Mouse (Mus musculus) frontal cortex, adult (tissue): ENCODE data around the gene Cep295.
A peak's percentile ranks its signal among the peaks of the same experiment; 100 is the strongest.
"Not testable (repeated sequence)": the region's sequence is repeated elsewhere in the genome, so short reads cannot be mapped to it uniquely, and the experiment has no call there.

Source experiments
- ATAC-seq: cut with Nextera tagmentation; 2 replicates; pipeline ENCODE4 v1.9.2; 2017; ENCODE audit warnings: mild to moderate bottlenecking, moderate library complexity, mixed read lengths; ENCODE audit not compliant: low TSS enrichment

The Cep295 gene

DNA sequence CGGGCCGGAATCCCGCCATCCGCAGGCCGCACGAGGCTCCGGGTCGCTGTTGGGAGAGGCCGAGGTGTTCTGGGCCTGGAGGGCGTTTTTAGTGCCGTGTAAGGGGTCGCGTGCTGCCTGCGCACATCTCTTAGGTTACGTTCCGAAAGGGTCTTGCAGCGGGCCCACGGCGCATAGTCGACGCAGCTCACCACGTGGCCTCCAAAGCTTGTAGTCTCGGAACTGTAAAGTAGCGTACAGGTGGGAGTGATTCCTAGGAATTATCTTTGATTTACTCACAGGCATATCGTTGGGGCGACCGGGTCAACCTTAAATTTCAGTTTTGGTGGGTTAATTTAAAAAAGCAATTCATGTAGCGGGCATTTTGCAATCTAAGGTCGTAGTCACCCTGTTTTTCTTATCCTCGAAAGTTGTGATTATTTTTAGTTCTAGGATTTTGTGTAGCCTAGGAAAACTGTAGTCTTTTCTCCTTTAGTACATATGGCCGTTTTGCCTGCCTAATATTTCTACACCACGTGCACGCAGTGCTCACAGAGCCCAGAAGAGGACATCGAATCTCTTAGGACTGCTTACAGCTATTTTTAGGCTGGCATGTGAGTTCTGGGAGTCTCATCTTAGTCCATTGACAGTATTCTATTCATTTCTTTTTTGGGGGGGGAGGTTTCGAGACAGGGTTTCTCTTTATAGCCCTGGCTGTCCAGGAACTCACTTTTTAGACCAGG is 51.0 kb downstream of the Cep295 start, which contains the start of gene 4931406C07Rik:
4931406C07Rik (minus strand) TSS at position 51 of the 722 bp plus-strand sequence.
- peak; percentile 63 for ATAC-seq

DNA sequence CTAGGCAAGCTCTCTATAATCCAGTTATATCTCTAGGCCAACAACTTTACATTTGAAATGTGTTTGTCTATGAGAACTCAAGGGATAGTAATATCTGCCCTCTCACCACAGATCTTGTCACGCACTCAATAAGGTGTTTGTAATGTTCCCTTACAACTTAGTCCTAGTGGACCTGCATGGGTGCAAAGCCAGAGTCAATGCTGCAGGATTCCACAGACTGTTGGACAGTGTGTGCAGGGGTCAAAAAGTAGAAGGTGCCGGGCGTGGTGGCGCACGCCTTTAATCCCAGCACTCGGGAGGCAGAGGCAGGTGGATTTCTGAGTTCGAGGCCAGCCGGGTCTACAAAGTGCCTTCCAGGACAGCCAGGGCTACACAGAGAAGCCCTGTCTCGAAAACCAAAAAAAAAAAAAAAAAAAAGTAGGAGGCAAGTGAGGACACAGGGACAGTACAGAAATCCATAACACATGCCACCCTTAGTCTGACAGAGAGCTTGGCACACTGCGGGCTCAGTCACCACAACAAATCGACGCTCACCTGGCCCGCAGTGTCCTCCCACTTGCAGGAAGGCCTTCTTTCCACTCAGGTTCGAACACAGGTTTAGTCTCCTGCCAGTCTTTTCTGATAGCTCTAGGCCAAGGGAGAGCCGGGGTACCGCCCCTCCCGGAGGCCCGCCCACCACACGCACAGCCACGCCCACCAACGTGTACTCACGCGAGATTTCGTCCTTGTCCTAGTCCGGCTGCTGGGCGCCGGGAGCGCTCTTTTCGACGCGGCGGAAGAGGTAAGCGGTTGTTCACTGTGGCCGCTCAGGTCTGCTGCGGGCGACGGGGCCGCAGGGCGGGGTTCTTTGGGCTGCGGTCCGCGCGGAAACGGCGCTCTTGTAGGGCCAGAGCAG is 51.8 kb downstream of the Cep295 start, which contains the start of gene Taf1d:
Taf1d (plus strand) TSS at position 712 of the 895 bp plus-strand sequence.
- peak; percentile 97 for ATAC-seq

DNA sequence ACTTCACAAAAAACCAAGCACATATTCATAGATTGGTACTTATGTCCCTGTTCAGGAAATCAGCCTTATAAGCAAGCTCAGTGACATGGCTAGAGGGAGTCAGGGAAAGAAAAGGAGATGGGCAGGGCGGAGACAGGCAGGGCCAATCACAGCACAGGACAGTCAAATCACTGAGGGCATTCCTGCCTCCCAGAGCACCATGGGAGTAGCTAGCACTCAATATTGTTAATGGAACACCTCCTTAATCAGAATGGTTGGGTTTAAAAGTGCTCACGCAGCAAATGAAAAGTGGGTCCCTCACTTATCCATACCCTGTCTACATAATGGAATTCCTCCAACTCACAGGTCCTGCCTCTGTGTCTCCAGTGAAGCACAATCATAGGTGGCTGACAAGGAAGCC is 54.7 kb downstream of the Cep295 start:
- no peak for ATAC-seq

DNA sequence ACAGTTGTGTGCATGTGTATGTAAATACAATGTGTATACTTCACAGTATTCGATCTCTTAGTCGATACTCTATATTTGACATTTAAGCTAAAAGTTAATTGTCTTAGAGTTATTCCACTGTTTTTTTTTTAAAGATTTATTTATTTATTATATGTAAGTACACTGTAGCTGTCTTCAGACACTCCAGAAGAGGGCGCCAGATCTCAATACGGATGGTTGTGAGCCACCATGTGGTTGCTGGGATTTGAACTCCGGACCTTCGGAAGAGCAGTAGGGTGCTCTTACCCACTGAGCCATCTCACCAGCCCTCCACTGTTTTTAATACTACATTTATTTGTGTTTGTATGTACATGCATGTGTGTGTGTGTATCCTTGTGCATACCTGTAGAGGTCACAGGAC is 55.6 kb downstream of the Cep295 start:
- ATAC-seq, result not testable (repeated sequence)

DNA sequence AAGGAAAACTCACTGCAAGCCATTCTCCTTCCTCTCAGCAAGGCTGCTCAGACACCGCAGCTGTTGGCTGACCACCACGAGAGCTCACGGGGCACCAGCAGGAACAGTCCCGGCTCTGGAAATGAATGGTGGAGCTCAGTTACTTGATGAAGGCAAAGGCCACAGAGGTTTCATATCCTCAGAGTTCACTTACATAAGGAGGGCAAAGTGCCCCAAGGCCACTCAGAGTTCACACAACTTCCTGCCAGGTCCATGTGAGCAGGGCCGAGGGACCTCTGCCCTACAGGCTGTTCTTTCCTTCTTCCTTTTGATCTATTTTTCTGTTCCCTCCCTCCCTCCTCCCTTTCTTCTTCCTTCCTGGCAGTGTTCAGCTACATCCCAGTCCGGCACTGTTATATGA is 56.2 kb downstream of the Cep295 start:
- no peak for ATAC-seq

DNA sequence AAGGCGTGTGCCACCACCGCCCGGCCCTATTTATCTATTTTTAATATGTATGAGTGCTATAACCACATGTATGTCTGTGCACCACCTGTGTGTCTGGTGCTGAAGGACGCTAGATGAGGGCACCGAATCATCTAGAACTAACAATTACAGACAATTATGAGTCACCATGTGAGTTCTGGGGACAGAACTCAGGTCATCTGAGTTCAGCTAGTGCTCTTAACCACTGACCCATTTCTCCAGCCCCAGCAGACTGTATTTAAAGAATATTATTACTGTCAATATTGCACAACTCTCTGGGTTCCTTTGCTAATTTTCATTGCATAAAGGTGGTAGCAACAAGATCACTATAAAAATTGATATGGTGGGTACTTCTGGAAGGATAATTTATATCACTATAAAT is 57.5 kb downstream of the Cep295 start:
- no peak for ATAC-seq

DNA sequence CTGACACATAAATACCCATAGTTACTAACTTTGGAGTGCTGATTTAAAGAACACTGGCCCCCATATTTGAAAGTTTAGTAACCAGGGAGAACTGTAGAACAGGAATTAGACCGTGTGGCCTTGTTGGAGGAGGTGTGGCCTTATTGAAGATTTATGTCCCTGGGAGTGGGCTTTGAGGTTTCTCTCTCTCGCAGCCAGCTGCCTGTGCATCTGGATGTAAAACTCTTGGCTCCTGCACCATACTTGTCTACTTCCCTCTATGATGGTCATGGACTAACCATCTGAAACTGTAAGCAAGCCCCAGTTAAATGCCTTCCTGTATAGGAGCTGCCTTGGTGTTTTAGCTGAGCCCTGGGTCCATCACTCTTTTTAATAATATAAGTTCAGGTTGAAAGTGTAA is 59.1 kb downstream of the Cep295 start:
- ATAC-seq, result no peak

DNA sequence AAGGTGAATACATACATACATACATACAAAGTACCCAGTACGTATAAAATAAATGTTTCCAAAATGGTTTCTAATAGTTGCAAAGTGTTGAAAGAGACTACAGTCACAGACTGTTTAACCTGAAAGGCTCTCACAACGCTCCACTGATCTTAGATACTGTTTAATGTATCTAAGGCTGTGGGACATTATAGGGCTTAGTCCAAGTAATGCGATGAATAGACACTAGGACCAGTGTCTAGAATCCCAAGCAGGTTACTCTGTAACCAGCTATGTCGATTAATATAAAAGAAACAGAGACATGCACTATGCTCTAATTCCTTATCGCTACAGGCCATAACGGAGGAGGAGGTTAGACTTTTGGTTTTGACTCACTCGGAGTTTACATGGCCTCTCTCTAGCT is 60.5 kb downstream of the Cep295 start:
- ATAC-seq, result no peak

DNA sequence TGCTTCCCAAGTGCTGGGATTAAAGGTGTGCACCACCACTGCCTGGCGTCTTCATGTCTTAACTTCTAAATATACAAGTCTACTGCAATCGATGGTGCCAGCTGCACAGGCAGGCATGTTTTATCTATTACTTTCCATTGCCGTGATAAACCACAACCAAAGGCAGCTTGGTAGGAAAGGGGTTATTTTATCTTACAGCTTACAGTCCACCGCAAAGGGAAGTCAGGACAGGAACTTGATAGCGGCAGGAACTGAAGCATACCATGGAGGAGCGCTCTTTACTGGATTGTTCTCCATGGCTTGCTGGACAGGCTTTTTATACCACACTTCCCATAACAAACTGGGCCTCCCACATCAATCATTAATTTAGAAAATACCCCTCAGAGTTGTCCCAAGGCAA is 68.3 kb downstream of the Cep295 start:
- ATAC-seq, result no peak

DNA sequence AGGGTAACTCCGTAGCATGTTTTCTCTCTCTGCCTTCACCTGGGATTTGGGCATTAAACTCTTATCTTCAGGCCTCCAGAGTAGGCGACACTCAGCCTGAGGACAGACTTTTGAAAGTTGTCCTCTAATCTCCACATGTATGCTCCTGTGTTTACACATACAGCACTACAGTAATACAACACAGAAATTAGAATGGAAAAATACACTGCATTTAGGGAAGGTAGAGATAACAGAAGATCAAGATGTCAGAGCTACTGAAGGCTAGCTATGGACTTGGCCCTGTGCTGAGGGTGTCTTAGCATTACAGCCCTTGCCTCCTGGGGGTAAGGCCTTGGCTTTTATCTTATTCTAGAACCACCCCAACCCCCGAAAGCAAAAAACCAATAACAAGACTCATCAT is 69.2 kb downstream of the Cep295 start:
- no peak for ATAC-seq

DNA sequence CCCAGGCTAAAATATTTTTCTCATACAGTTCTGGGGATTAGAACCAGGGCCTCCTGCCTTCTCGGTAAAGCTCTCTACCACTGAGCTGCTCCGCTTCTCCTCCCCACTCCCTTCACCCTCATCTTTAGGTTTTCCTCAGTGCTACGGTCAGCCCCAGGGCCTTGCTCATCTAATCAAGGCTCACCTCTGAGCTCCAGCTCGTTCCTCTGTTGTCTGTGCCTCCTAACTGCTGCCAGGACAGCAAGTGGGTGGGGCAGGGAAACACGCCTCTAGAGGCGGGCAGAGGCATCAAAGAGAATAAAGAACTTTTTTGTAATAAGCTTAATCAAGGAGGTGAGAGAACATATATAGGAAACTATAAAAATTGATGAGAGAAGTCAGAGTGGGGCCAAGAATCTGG is 69.7 kb downstream of the Cep295 start:
- ATAC-seq, result no peak

DNA sequence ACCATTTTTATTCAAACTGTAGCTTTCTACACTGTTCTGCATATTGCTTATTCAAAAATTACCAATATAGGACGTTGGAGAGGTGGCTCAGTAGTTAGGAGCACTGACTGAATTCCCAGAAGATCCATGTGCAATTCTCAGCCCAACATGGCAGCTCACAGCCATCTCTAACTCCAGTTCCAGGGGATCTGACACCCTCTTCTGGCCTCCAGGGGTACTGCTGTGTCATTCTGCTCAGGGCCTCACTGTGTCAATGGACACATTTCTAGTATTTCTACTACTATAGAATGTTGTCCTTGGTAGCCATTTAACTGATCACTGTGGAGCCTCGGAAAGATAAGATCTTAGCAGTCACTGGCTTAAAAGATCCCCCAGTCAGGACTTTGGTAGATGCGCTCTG is 72.1 kb downstream of the Cep295 start:
- no peak for ATAC-seq

DNA sequence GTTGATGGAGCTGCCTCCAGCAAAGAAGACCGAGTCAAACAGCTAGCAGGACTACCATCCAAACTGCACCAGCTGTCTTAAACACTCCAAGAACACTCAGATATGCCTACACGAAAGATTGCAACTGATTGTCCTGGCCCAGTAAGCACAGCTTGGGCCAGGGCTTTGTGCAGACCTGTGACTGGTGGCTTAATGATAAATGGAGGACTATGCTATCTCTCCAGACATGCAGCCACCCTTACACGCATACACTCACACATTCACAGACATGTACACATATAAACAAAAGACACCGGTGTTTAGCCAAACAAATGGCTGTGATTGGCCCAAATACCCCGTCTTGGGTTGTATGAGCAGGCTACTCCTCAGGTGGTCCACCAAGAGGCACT is 77.1 kb downstream of the Cep295 start:
- 0 out of 2 replicates have a peak, but pooled peaks have one; percentile 8 for ATAC-seq

DNA sequence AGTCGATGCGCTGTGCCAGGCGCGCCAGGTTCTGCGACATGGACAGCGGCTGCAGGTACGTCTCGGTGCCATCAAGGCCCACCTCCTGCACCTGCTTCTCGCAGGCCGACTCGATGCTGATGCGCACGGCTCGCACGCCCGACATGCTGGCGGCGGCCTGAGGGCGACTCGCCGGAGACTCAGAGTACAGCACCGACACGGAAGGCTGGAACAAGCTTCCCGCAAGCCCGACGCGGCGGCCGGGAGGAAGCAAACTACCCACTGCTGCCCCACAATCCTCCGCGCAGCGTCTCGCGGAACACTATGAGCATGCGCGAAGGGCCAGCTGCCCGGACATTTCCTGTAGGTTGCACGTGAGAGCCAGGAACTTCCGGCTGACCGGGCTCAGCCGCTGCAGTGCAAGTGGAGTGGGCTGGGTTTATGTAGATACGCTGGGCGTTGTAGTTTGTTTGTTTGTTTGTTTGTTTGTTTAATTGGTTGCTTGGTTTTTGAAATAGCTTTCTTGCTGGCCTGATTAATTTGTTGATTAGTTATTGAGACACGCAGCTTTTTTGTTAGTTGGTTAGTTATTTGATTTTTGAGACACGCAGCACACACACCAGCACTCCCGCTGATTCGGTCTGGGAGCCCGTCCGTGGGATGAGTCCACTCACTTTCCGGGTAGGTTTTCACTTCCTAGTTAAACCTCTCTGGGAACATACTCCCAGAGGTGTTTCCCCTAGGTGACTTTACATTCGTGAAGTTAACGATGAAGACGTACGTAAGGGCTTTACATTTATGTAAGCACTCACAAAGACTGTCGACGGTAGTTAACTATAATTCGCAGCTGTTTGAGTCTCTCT is 77.7 kb downstream of the Cep295 start, which contains the start of gene Med17:
Med17 (minus strand) TSS at position 283 of the 842 bp plus-strand sequence.
- peak; percentile 98 for ATAC-seq

DNA sequence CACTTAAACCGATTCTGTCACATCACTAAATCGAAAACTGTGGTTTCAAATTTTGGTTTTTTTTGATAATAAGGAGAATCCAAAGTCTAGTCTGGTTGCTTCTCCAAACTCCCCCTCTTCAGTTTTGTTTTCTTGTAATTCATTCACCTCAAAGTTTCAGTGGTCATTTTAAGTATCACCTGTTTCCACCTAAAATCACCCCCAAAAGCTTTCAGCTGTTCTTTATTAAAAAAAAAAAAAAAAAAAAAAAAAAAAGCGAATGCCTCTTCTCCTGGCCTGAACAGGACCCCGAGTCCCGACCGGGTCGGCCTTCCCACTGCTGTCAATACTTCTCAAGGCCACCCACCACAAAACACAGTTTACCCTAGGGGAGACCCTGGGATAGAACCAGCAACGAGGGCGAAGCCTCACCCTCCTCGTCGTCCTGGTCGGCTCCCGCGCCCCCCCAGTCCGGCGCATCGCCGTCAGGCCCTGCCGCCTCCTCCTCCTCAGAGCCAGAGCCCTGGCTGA is 78.4 kb downstream of the Cep295 start:
- no peak; the same call in 1 of the 2 replicates for ATAC-seq

DNA sequence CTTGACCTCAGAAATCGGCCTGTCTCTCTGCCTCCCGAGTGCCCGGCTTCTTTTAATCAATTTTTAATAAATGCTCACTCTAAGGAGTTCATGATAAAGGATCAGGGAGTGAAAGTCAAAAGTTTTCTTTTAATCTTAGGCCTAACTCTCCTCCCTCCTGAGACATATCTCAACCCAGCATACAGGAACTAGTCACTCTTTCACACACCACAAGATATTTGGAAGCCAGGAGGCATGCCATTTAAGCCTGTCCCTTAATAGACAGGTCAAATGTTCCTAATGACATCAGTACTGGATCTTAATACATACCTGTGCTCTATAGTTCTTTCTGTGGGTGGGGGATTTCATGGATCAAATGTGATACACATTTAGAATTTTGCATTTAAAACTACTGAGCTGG is 79.2 kb downstream of the Cep295 start:
- no peak for ATAC-seq

DNA sequence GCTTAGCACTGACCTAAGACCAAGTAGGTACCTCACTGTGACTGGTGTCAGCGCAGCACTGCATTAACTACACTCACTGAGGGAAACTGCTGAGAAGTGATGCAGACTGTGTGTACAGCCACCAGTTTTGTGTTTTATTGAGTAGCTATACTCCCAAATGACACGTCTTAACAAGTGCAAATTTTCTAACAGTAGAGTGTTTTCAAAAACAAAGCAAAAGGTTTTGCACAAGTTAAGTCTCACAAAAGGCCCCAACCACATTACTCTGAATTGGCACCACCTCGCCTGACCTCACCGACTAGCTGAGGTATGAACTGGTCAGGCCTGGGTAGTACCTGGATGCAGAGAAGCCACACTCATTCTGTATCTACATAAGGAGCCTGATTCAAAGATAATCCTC is 80.7 kb downstream of the Cep295 start:
- ATAC-seq, result no peak

DNA sequence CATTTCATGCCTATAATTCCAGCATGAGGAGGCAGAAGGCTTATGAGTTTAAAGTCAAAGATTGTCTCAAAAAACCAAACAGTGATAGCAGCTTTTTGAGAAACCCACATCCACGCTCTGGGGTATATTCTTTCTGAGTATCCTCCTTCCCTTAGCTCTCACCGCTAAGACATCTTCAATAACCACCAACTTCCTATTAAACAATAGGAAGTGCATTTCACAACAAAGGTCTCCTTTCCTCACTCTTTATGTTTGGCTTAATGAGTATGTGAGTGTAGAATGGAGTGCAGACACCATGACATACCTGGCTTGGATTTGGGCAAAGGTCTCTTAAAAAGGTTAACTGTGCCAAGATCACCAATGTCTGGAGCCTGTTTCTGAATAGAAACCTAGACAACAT is 83.6 kb downstream of the Cep295 start:
- no peak for ATAC-seq
